Mouse (Mus musculus) megakaryocyte, embryonic 14.5 days (primary cell): ENCODE data around the gene Mrpl33.

Experiments used
- FLI1 ChIP-seq: IDR thresholded peaks from 2 replicates; pipeline ENCODE4 v1.6.1; 2012; ENCODE audit warnings: low read length, inconsistent platforms, mixed read lengths
- GATA1 ChIP-seq: IDR thresholded peaks from 3 replicates; pipeline ENCODE4 v1.6.1; 2012; ENCODE audit warnings: mixed read lengths, low read length, inconsistent platforms, borderline replicate concordance

DNA sequence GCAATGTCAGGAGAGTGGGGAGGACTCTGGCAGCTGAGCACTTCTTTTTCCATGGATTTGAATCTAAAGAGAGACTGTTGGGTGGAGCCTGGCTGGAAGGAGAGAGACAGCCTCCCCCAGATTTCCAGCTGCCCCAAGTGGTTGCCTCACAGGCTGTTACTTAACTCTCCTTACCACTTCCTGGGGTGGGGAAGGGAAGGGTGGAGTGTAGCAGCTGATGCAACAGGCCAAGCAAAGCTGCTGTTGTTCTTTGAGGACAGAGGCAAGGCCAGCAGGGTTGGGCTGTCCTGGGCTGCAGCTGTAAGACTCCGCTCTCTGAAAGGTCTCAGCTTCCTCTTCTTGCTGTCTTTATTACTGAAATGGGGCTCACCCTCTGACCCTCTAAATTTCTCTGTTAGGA is 5.6 kb downstream of the Mrpl33 start:
- TF ChIP-seq GATA1 (no peak), FLI1 (0 out of 2 replicates have a peak, but pooled peaks have one; percentile 31)
